Mouse (Mus musculus) midbrain, embryonic 16.5 days (tissue): ENCODE measurements around the gene Dnah2. TPM values are rescaled to one million over a fixed set of nuclear protein-coding genes. Genes with fewer than 3 reads are reported as not detected.

Experiments used
- ATAC-seq: fragments of 200-750 bp; cut with Nextera tagmentation; 2 replicates; pipeline ENCODE4 v1.8.0; 2017; ENCODE audit warnings: moderate TSS enrichment
- H3K27ac ChIP-seq: fragments of 300-500 bp; sonication (generic); 2 replicates; pipeline ENCODE4 v1.5.1; 2014; ENCODE audit warnings: mild to moderate bottlenecking, low read length, mixed read lengths
- H3K27me3 ChIP-seq: fragments of 300-500 bp; sonication (generic); 2 replicates; pipeline ENCODE4 v1.6.1; 2014; ENCODE audit warnings: low read depth, low read length, mixed read lengths; ENCODE audit not compliant: control insufficient read depth, insufficient read depth
- H3K36me3 ChIP-seq: fragments of 300-500 bp; sonication (generic); 2 replicates; pipeline ENCODE4 v1.6.1; 2014; ENCODE audit warnings: mild to moderate bottlenecking, low read length, moderate library complexity, mixed read lengths; ENCODE audit not compliant: control insufficient read depth, insufficient read depth
- H3K4me1 ChIP-seq: fragments of 300-500 bp; sonication (generic); 2 replicates; pipeline ENCODE4 v1.6.1; 2014; ENCODE audit warnings: mild to moderate bottlenecking, low read length, mixed read lengths; ENCODE audit not compliant: control insufficient read depth, insufficient read depth
- H3K4me2 ChIP-seq: fragments of 300-500 bp; sonication (generic); 2 replicates; pipeline ENCODE4 v1.6.1; 2014; ENCODE audit warnings: mild to moderate bottlenecking, low read length, mixed read lengths
- H3K4me3 ChIP-seq: fragments of 300-500 bp; sonication (generic); 2 replicates; pipeline ENCODE4 v1.5.1; 2014; ENCODE audit warnings: low read depth, mild to moderate bottlenecking, low read length, moderate library complexity, mixed read lengths
- H3K9ac ChIP-seq: fragments of 300-500 bp; sonication (generic); 2 replicates; pipeline ENCODE4 v1.6.1; 2014; ENCODE audit warnings: low read depth, low read length, mixed read lengths
- H3K9me3 ChIP-seq: fragments of 300-500 bp; sonication (generic); replicated peaks from 2 replicates; pipeline ENCODE4 v1.6.1; 2014; ENCODE audit warnings: mild to moderate bottlenecking, low read length, mixed read lengths; ENCODE audit not compliant: control insufficient read depth, poor library complexity, severe bottlenecking
- WGBS: fragments of 180-500 bp; shearing (Covaris S2); extraction: QIAGEN DNeasy Blood & Tissue Kit; methylation state at CpG from one replicate; pipeline ENCODE4 v1.1.7; 2014; 5-methylcytosine and 5-hydroxymethylcytosine counted together
- polyA plus RNA-seq: library from polyadenylated mRNA; unstranded; fragments of >200 nt; fragmentation: Nextera tagmentation; extraction: Ambion mirVana; gene quantifications from 2 replicates; pipeline ENCODE4 v1.2.1, GENCODE M21; 2015

Dnah2 gene
- polyA plus RNA-seq, 1 experiment from 2014 or later = 5.1 TPM

DNA sequence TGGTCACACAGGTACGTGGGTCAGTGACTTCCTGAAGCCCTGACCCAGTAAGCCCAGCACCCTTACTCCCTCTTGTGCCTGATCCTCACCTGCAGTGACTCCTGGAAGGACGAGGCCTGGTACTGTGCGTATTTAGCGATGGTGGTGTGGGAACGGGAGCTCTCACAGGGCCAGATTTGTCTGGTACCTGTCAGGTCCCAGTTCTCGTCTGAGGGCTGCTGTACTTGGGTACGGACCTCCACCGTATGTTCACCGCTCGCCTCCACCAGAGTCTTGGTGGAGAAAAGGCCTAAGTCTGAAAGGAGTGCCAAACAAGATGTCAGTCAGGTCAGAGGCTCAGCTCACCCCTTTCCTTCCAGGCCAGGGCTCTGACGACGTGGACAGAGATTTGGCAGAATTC is 146.9 kb downstream of the Dnah2 start:
- H3K9ac ChIP-seq = no peak overlapping the region
- no peaks in the 10 kb centered on the region; the same call in 1 of the 2 replicates for H3K4me1 ChIP-seq
- H3K4me3 ChIP-seq = no peak overlapping the region
- no peak overlapping the region for H3K4me2 ChIP-seq
- no peak overlapping the region for H3K27ac ChIP-seq
- peaks cover 56% of the 10 kb centered on the region for H3K36me3 ChIP-seq
- no peak for ATAC-seq
- H3K9me3 ChIP-seq = no peaks in the 10 kb centered on the region
- 86% methylated on average over 12 of the region's 12 CpGs for WGBS
- no peaks in the 10 kb centered on the region for H3K27me3 ChIP-seq

DNA sequence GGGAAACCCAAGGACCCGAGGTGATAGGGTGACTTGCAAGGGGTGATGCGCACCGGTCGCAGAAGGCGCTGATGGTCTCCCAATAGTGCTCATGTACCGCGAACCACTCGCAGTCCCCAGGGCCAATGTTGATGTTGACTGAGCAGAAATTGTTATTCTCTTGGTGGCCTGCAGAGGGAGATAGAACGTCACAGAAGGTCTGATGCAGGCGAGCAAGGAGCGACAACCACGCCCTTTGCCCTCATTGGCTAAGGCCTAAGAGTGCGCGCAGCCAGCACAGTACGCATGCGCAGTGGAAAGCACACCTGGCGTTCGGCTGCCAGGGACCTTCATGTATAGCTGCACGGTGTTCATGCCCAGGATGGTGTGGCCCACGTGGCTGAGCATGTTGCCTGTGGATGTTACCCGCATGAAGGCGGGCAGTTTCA is 147.7 kb downstream of the Dnah2 start:
- Histone ChIP-seq H3K36me3 (peaks cover 51% of the 10 kb centered on the region), H3K9me3 (no peaks in the 10 kb centered on the region), H3K27ac (no peak overlapping the region), H3K27me3 (no peaks in the 10 kb centered on the region), H3K9ac (no peak overlapping the region), H3K4me1 (peaks cover 5% of the 10 kb centered on the region; the same call in 1 of the 2 replicates), H3K4me2 (no peak overlapping the region), H3K4me3 (no peak overlapping the region)
- WGBS = 14% methylated on average over 22 of the region's 22 CpGs
- ATAC-seq = peak; percentile 78

DNA sequence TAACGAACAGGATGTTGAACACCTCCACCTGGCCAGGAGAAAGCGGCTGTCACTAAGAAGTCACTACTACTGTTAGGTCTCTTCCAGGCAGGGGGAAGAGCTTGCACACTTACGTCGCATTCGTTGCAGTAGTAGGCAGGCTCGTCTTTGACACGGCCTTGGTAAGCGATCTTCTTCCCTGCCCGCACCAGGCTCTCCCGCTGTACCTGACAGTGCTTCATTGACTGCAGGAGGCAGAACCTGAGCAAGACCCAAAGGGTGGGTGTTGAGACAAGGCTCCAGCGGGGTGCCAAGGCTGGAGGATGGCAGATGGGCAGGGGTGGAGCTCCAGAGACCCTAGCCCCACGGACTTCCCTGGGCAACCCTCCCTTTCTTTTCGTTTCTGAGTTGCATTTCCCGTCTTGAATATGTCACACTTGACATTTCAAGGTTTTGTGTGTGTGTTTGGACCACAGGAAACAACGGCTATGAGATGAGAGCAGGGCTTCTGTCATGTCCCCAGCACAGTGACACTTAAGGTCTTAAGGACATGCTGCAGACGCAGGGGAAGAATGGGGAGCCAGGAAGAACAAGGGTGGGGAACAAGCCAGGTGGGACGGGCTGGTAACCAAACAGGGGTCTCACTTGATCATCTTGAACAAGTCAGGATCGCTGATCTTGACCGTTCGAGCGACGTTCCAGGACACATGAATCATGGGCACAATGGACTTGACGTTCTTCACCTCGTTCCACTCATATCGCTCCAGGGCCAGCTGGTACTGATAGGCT is 148.6 kb downstream of the Dnah2 start:
- Histone ChIP-seq H3K4me1 (peaks cover 6% of the 10 kb centered on the region; the same call in 1 of the 2 replicates), H3K4me3 (no peak overlapping the region), H3K27me3 (no peaks in the 10 kb centered on the region), H3K4me2 (no peak overlapping the region), H3K36me3 (peaks cover 41% of the 10 kb centered on the region), H3K27ac (no peak overlapping the region), H3K9me3 (no peaks in the 10 kb centered on the region), H3K9ac (no peak overlapping the region)
- WGBS = 75% methylated on average over 25 of the region's 25 CpGs
- no peak for ATAC-seq

DNA sequence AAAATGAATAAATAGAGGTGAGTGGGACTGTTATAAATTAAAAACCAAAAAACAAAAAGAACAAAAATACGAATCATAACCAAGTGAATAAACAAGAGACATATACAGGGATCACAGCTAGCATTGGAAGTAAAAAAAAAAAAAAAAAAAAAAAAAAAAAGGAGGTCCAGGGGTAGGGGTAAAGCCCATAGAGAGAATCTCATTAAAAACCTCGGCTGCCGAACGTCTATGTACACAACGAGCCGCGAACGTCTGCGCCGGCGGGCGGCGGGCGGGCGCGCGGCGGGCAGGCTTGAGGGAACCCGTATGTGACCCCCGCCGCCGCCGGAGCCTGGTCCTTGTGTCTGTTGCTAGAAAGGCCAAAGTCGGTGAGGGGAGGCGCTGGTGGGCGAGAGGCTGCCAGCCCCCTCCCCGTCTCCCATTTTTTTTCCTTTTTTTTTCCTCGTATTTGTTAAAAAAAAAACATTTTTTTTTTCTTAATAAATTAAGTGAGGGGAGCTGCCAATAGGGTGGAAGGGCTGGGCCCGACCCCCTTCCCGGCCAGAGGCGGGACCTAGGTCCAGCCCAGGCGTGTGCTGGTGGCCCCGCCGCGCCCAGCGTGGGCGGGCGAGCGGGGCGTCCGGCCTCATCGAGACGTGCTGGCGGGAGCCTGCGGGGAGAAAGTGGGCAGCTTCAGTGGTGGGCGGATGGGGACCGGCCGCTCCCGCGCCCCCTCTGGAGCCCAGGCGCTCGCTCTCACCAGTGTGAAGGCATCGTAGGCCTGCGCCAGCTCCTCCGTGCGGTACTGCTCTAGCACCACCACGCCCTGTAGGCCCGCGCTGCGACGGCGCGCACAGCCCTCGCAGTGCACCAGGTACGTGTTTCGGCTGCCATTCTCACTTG is 149.5 kb downstream of the Dnah2 start:
- Histone ChIP-seq H3K36me3 (peaks cover 33% of the 10 kb centered on the region), H3K4me3 (no peak overlapping the region), H3K9me3 (no peaks in the 10 kb centered on the region), H3K27me3 (no peaks in the 10 kb centered on the region), H3K4me2 (no peak overlapping the region), H3K4me1 (peaks cover 7% of the 10 kb centered on the region), H3K9ac (no peak overlapping the region), H3K27ac (no peak overlapping the region)
- ATAC-seq = no peak
- WGBS = 21% methylated on average over 66 of the region's 66 CpGs

DNA sequence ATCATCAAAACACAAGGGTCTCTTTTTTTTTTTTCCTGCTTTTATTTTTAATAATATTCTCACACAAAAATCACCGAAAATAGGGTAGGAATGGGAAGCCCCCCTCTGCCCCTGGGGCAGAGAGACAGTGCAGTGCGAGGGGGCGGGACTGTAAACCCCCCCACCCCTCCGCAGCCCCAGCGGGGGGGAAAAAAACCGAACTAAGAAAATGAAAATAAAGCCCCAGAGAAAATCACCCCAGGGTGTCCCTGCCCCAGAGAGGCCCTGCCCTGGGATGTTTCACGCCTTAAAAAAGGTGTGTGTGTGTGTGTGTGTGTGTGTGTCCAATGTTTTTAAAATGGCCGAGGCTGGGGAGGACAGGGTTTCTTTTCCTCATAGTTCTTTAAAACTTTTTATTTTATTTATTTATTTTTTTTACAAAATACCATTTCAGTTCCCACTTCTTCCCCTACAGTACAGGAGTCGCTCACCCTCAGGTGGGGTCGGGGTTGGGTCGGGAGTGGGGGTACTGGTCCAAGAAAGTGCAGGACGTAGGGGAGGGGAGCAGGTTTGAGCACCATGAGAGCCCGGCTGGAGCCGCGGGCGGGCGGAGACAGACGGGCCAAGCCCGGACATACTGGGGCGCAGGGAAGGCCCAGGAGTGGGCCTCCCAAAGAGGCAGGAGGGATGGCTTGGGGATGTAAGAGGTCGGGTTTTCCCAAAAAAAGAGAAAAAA is 150.3 kb downstream of the Dnah2 start:
- H3K27ac ChIP-seq = no peak overlapping the region
- peaks cover 25% of the 10 kb centered on the region for H3K36me3 ChIP-seq
- no peaks in the 10 kb centered on the region for H3K9me3 ChIP-seq
- H3K4me2 ChIP-seq = no peak overlapping the region
- peaks cover 11% of the 10 kb centered on the region for H3K4me1 ChIP-seq
- no peaks in the 10 kb centered on the region for H3K27me3 ChIP-seq
- WGBS = 20% methylated on average over 21 of the region's 21 CpGs
- ATAC-seq = no peak
- no peak overlapping the region for H3K4me3 ChIP-seq
- no peak overlapping the region for H3K9ac ChIP-seq

DNA sequence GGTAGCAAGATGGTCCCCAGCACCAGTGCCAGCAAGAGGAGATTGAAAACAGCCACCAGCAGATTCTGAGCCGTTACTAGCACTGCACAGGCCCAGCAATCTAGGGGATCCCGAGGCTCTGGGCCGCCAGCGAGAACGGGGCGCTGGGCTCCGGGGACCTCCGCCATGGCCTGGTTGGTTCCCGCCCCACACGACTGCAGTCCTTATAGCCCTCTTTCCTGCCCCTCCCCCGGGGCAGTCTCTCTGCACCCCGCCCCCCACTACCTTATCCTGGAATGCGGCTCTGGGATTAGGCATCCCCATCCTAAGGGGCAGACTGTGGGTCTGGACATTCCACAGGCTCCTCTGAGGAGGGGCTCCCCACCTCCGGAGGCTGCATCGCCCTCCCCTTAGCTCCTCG is 150.9 kb downstream of the Dnah2 start, which contains the start of gene Tmem88:
TSS of gene Tmem88 (minus strand) at position 176 of the 400 bp plus-strand sequence.
- peak within 1 kb of the TSS; percentile 40 for H3K9ac ChIP-seq
- H3K4me2 ChIP-seq = no peak within 1 kb of the TSS
- peaks cover 20% of the 10 kb centered on the region for H3K36me3 ChIP-seq
- peak within 1 kb of the TSS; percentile 9; the same call in 1 of the 2 replicates for H3K4me3 ChIP-seq
- no peaks in the 10 kb centered on the region for H3K9me3 ChIP-seq
- no peak within 1 kb of the TSS for H3K27ac ChIP-seq
- WGBS = 9% methylated on average over 16 of the region's 16 CpGs
- H3K27me3 ChIP-seq = no peaks in the 10 kb centered on the region
- peaks cover 11% of the 10 kb centered on the region for H3K4me1 ChIP-seq
- no peak for ATAC-seq

DNA sequence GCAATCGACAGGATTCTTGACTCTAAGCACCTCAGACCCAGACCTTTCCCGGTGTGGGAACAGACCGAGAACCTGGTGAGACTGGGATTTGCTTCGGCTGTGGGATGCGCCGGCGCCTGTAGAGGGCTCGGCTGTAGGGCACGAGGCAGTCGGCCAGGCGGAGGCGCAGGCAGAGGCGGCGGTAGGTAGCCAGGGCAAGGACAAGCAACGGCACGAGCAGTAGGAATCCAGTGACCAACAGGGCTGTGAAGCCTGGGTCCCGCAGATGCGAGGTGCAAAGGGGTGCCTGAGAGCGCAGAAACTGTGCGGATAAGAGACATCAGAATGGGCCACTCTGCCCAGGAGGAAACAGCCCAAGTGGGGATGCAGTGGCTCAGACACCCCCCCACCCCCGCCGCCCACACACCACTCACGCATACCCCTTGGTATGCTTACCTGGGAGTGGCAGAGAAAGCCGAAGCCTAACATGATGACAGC is 151.3 kb downstream of the Dnah2 start:
- peak overlapping the region; percentile 40 for H3K9ac ChIP-seq
- WGBS = 11% methylated on average over 24 of the region's 24 CpGs
- no peak overlapping the region for H3K4me2 ChIP-seq
- H3K27me3 ChIP-seq = no peaks in the 10 kb centered on the region
- no peak overlapping the region for H3K27ac ChIP-seq
- peaks cover 20% of the 10 kb centered on the region for H3K36me3 ChIP-seq
- peak overlapping the region; percentile 9; the same call in 1 of the 2 replicates for H3K4me3 ChIP-seq
- no peaks in the 10 kb centered on the region for H3K9me3 ChIP-seq
- no peak for ATAC-seq
- peaks cover 11% of the 10 kb centered on the region for H3K4me1 ChIP-seq

DNA sequence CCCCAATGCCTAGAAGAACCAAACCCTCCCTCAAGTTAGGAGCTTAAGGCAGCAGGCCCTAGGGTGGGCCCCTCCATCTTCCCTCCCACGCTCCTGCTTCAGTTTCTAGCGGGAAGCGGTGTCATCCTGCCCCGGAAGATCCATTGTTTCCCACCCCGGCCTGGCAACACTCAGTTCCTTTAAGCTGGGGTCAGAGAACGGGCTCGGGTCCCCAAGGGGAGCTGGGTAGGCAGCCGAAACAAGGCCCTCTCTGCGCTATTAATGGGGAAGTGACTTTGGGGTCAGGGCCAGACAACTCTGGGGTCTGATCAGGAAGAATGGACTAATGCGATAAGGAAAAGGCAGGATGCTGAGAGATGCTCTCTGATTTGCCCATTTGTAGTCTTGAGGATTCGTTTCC is 152.1 kb downstream of the Dnah2 start:
- 24% methylated on average over 11 of the region's 11 CpGs for whole genome bisulfite sequencing
- H3K9me3 ChIP-seq = no peaks in the 10 kb centered on the region
- H3K4me3 ChIP-seq = no peak overlapping the region
- H3K4me1 ChIP-seq = peaks cover 11% of the 10 kb centered on the region
- no peak overlapping the region for H3K27ac ChIP-seq
- peak overlapping the region; percentile 77; the same call in 1 of the 2 replicates for H3K9ac ChIP-seq
- peak overlapping the region; percentile 77 for H3K4me2 ChIP-seq
- no peaks in the 10 kb centered on the region for H3K27me3 ChIP-seq
- no peak for ATAC-seq
- peaks cover 14% of the 10 kb centered on the region for H3K36me3 ChIP-seq
